Mouse (Mus musculus): ENCODE measurements around the gene Arntl. TPM values are rescaled to one million over a fixed set of nuclear protein-coding genes. Genes with fewer than 3 reads are reported as not detected.
"Not testable (repeated sequence)": the region's sequence is repeated elsewhere in the genome, so short reads cannot be mapped to it uniquely, and the experiment has no call there.

The Arntl gene
- polyA plus RNA-seq, 2 experiments = 4.1 to 4.6 TPM

- no peak for DNase-seq (ENCODE audit: low read depth in 3 of 3, low spot score in 3 of 3)
- no peaks in the 10 kb centered on the region for H3K27me3 ChIP-seq (ENCODE audit: control insufficient read depth, insufficient read depth, low read length)
- no peak overlapping the region for H3K27ac ChIP-seq
- H3K9me3 ChIP-seq (ENCODE audit: control insufficient read depth, low read length) = no peaks in the 10 kb centered on the region
- TF ChIP-seq EP300 (IDR thresholded peaks at IDR 0.05; ENCODE audit: low read depth) = no peak
- peak; percentile 78 for TF ChIP-seq CTCF (IDR thresholded peaks at IDR 0.05; ENCODE audit: low read depth)
- no peak overlapping the region for H3K9ac ChIP-seq (replicated peaks)
- no peak overlapping the region for H3K4me3 ChIP-seq (ENCODE audit: insufficient read depth in 1 of 2, low read depth in 2 of 2, low read length in 2 of 2)
- 25% methylated on average over 4 of the region's 4 CpGs for WGBS (ENCODE audit: insufficient replicate concordance)
- ATAC-seq (ENCODE audit: insufficient read depth) = no peak
- no peaks in the 10 kb centered on the region for H3K36me3 ChIP-seq (replicated peaks; ENCODE audit: control insufficient read depth, insufficient read depth, low read depth)
- H3K4me1 ChIP-seq (replicated peaks; ENCODE audit: control insufficient read depth in 2 of 2, insufficient read depth in 2 of 2, low read length in 1 of 2) = no peaks in the 10 kb centered on the region; a peak in 1 of 4 replicates
- no peak overlapping the region for H3K4me2 ChIP-seq (ENCODE audit: low read depth)
Observed at GRCm38 (mm10) chr7:113256046-113256445, 48.8 kb downstream of the Arntl start.

GRCm38 (mm10) chr7:113258430-113258829 is 51.2 kb downstream of the Arntl start:
- no peaks in the 10 kb centered on the region for H3K9me3 ChIP-seq (ENCODE audit: control insufficient read depth, low read length)
- TF ChIP-seq CTCF (IDR thresholded peaks at IDR 0.05; ENCODE audit: low read depth) (peak; percentile 53), EP300 (IDR thresholded peaks at IDR 0.05; ENCODE audit: low read depth) (no peak)
- ATAC-seq (ENCODE audit: insufficient read depth) (no peak), DNase-seq (ENCODE audit: low read depth in 3 of 3, low spot score in 3 of 3) (no peak)
- no peak overlapping the region for H3K4me3 ChIP-seq (ENCODE audit: insufficient read depth in 1 of 2, low read depth in 2 of 2, low read length in 2 of 2)
- no peak overlapping the region for H3K9ac ChIP-seq (replicated peaks)
- no peaks in the 10 kb centered on the region for H3K36me3 ChIP-seq (replicated peaks; ENCODE audit: control insufficient read depth, insufficient read depth, low read depth)
- WGBS (ENCODE audit: insufficient replicate concordance) = 36% methylated on average over 4 of the region's 4 CpGs
- H3K4me2 ChIP-seq (ENCODE audit: low read depth) = no peak overlapping the region
- H3K27ac ChIP-seq = no peak overlapping the region
- H3K4me1 ChIP-seq (replicated peaks; ENCODE audit: control insufficient read depth in 2 of 2, insufficient read depth in 2 of 2, low read length in 1 of 2) = peaks cover 0 to 3% of the 10 kb centered on the region in 2 experiments; a peak in 2 of 4 replicates
- no peaks in the 10 kb centered on the region for H3K27me3 ChIP-seq (ENCODE audit: control insufficient read depth, insufficient read depth, low read length)

GRCm38 (mm10) chr7:113260321-113261167 is 53.3 kb downstream of the Arntl start:
- Histone ChIP-seq H3K9me3 (ENCODE audit: control insufficient read depth, low read length) (no peaks in the 10 kb centered on the region), H3K4me2 (ENCODE audit: low read depth) (no peak overlapping the region), H3K4me1 (replicated peaks; ENCODE audit: control insufficient read depth in 2 of 2, insufficient read depth in 2 of 2, low read length in 1 of 2) (peaks cover 0 to 4% of the 10 kb centered on the region in 2 experiments; a peak in 2 of 4 replicates), H3K36me3 (replicated peaks; ENCODE audit: control insufficient read depth, insufficient read depth, low read depth) (no peaks in the 10 kb centered on the region), H3K4me3 (ENCODE audit: insufficient read depth in 1 of 2, low read depth in 2 of 2, low read length in 2 of 2) (no peak overlapping the region), H3K27ac (no peak overlapping the region), H3K9ac (replicated peaks) (no peak overlapping the region), H3K27me3 (ENCODE audit: control insufficient read depth, insufficient read depth, low read length) (no peaks in the 10 kb centered on the region)
- ATAC-seq (ENCODE audit: insufficient read depth) (peak; percentile 64), DNase-seq (ENCODE audit: low read depth in 3 of 3, low spot score in 3 of 3) (no peak)
- TF ChIP-seq EP300 (IDR thresholded peaks at IDR 0.05; ENCODE audit: low read depth) (no peak), CTCF (IDR thresholded peaks at IDR 0.05; ENCODE audit: low read depth) (peak; percentile 30)
- 56% methylated on average over 21 of the region's 21 CpGs for WGBS (ENCODE audit: insufficient replicate concordance)

- peaks cover 0 to 4% of the 10 kb centered on the region in 2 experiments; a peak in 2 of 4 replicates for H3K4me1 ChIP-seq (replicated peaks; ENCODE audit: control insufficient read depth in 2 of 2, insufficient read depth in 2 of 2, low read length in 1 of 2)
Observed at GRCm38 (mm10) chr7:113261690-113262089, 54.4 kb downstream of the Arntl start.

GRCm38 (mm10) chr7:113262510-113263467 is 55.5 kb downstream of the Arntl start:
- H3K4me3 ChIP-seq (ENCODE audit: insufficient read depth in 1 of 2, low read depth in 2 of 2, low read length in 2 of 2); H3K9ac ChIP-seq (replicated peaks); H3K4me1 ChIP-seq (replicated peaks; ENCODE audit: control insufficient read depth in 2 of 2, insufficient read depth in 2 of 2, low read length in 1 of 2); ATAC-seq (ENCODE audit: insufficient read depth); H3K36me3 ChIP-seq (replicated peaks; ENCODE audit: control insufficient read depth, insufficient read depth, low read depth); H3K9me3 ChIP-seq (ENCODE audit: control insufficient read depth, low read length); H3K4me2 ChIP-seq (ENCODE audit: low read depth); H3K27me3 ChIP-seq (ENCODE audit: control insufficient read depth, insufficient read depth, low read length); H3K27ac ChIP-seq; DNase-seq (ENCODE audit: low read depth in 3 of 3, low spot score in 3 of 3): not testable (repeated sequence)
- 33% methylated on average over 14 of the region's 14 CpGs for WGBS (ENCODE audit: insufficient replicate concordance)

More at GRCm38 (mm10) chr7:113261690-113262089, 54.4 kb downstream of the Arntl start:
- Histone ChIP-seq H3K9me3 (ENCODE audit: control insufficient read depth, low read length) (no peaks in the 10 kb centered on the region), H3K27ac (no peak overlapping the region), H3K36me3 (replicated peaks; ENCODE audit: control insufficient read depth, insufficient read depth, low read depth) (no peaks in the 10 kb centered on the region), H3K9ac (replicated peaks) (no peak overlapping the region), H3K4me2 (ENCODE audit: low read depth) (no peak overlapping the region), H3K27me3 (ENCODE audit: control insufficient read depth, insufficient read depth, low read length) (no peaks in the 10 kb centered on the region), H3K4me3 (ENCODE audit: insufficient read depth in 1 of 2, low read depth in 2 of 2, low read length in 2 of 2) (no peak overlapping the region)
- no peak for ATAC-seq (ENCODE audit: insufficient read depth)
- no peak for DNase-seq (ENCODE audit: low read depth in 3 of 3, low spot score in 3 of 3)
- TF ChIP-seq CTCF (IDR thresholded peaks at IDR 0.05; ENCODE audit: low read depth) = no peak
- TF ChIP-seq EP300 (IDR thresholded peaks at IDR 0.05; ENCODE audit: low read depth) = no peak
- 58% methylated on average over 3 of the region's 3 CpGs for WGBS (ENCODE audit: insufficient replicate concordance)

Data from liver, embryonic 14.5 days (tissue).